Mouse (Mus musculus) stomach, embryonic 14.5 days (tissue): Measurements from ENCODE around the gene Brd3os. TPM values are rescaled to one million over a fixed set of nuclear protein-coding genes. Genes with fewer than 3 reads are reported as not detected.

Experiments
- ATAC-seq: fragments of 200-750 bp; cut with Nextera tagmentation; 2 replicates; pipeline ENCODE4 v1.8.0; 2017; ENCODE audit warnings: low read depth, moderate TSS enrichment; ENCODE audit not compliant: insufficient number of reproducible peaks, insufficient read depth, low FRiP score
- H3K27ac ChIP-seq: fragments of 300-500 bp; sonication (generic); 2 replicates; pipeline ENCODE4 v1.5.1; 2014; ENCODE audit warnings: mild to moderate bottlenecking, low read length, moderate library complexity, mixed read lengths
- H3K27me3 ChIP-seq: fragments of 300-500 bp; sonication (generic); 2 replicates; pipeline ENCODE4 v1.6.1; 2014; ENCODE audit warnings: low read length, control low read depth, mixed read lengths; ENCODE audit not compliant: control insufficient read depth, insufficient read depth
- H3K36me3 ChIP-seq: fragments of 300-500 bp; sonication (generic); 2 replicates; pipeline ENCODE4 v1.6.1; 2014; ENCODE audit warnings: mild to moderate bottlenecking, control low read depth, low read length, moderate library complexity, mixed read lengths; ENCODE audit not compliant: control insufficient read depth, insufficient read depth
- H3K4me1 ChIP-seq: fragments of 300-500 bp; sonication (generic); 2 replicates; pipeline ENCODE4 v1.6.1; 2014; ENCODE audit warnings: low read length, control low read depth, mixed read lengths; ENCODE audit not compliant: control insufficient read depth, insufficient read depth
- H3K4me2 ChIP-seq: fragments of 300-500 bp; sonication (generic); replicated peaks from 2 replicates; pipeline ENCODE4 v1.6.1; 2014; ENCODE audit warnings: low read depth, low read length, control low read depth
- H3K4me3 ChIP-seq: fragments of 300-500 bp; sonication (generic); 2 replicates; pipeline ENCODE4 v1.5.1; 2014; ENCODE audit warnings: low read depth, low read length, control low read depth
- H3K9ac ChIP-seq: fragments of 300-500 bp; sonication (generic); replicated peaks from 2 replicates; pipeline ENCODE4 v1.6.1; 2014; ENCODE audit warnings: low read depth, mild to moderate bottlenecking, control low read depth, low read length, moderate library complexity, mixed read lengths
- H3K9me3 ChIP-seq: fragments of 300-500 bp; sonication (generic); 2 replicates; pipeline ENCODE4 v1.6.1; 2016; ENCODE audit warnings: low read depth, low read length, control low read depth; ENCODE audit not compliant: control insufficient read depth
- WGBS: fragments of 180-500 bp; shearing (Covaris S2); extraction: QIAGEN DNeasy Blood & Tissue Kit; methylation state at CpG from one replicate; pipeline ENCODE4 v1.1.7; 2014; 5-methylcytosine and 5-hydroxymethylcytosine counted together
- microRNA-seq: library from miRNA; unstranded; fragments of <30 nt; microRNA quantifications from one replicate; pipeline ENCODE4, GENCODE M21; 2016
- polyA plus RNA-seq: library from polyadenylated mRNA; unstranded; fragments of >200 nt; fragmentation: Nextera tagmentation; extraction: Ambion mirVana; gene quantifications from 2 replicates; pipeline ENCODE4 v1.2.1, GENCODE M21; 2014

The Brd3os gene
- polyA plus RNA-seq, 1 experiment from 2014 or later = 11.5 TPM

DNA sequence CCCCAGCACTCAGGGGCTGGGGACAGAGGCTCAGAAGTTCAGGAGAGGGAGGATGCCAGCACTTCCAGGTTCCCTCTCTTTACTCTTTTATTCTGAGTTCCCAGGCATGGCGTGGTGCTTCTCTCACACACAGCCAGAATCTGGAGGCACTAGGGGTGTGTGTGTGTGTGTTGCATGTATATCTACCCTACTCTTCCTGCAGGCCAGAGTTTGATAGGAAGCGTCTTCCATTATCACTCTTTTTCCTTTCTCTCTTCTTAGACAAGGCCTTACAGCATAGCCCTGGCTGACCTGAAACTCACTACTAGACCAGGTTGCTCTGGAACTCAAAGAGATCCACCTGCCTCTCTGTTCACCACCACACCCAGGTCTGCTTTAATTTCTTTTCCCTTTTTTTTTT, 48.8 kb downstream of the Brd3os start:
- WGBS = 94% methylated on average over 2 of the region's 2 CpGs
- no peak for ATAC-seq

More for the DNA sequence above, 48.8 kb downstream of the Brd3os start:
- H3K36me3 ChIP-seq = no peaks in the 10 kb centered on the region
- no peak overlapping the region for H3K4me2 ChIP-seq
- no peak overlapping the region for H3K27ac ChIP-seq
- no peak overlapping the region for H3K4me3 ChIP-seq
- H3K27me3 ChIP-seq = no peaks in the 10 kb centered on the region
- no peaks in the 10 kb centered on the region; the same call in 1 of the 2 replicates for H3K9me3 ChIP-seq
- no peak overlapping the region for H3K9ac ChIP-seq
- no peaks in the 10 kb centered on the region for H3K4me1 ChIP-seq

Small RNAs within 50 kb of the gene (microRNA-seq; reads per million reads assigned to microRNA genes)
- gene Gm24049 = not detected
- gene Mir7578 = not detected

Other genes with a start within 250 kb of the Brd3os start
- 11.9 and 12.2 TPM in 2 replicates for gene Sardh, start 194.0 kb upstream of the Brd3os start, polyA plus RNA-seq
- gene Vav2, start 15.3 kb upstream of the Brd3os start, polyA plus RNA-seq = 7.6 and 8.0 TPM in 2 replicates
- gene Brd3, start 65.3 kb downstream of the Brd3os start, polyA plus RNA-seq = 120 and 134 TPM in 2 replicates
- gene Wdr5, start 72.8 kb downstream of the Brd3os start, polyA plus RNA-seq = 48.7 and 49.2 TPM in 2 replicates
- 9.0 and 10.3 TPM in 2 replicates for gene Rxra, start 234.1 kb downstream of the Brd3os start, polyA plus RNA-seq